Mouse (Mus musculus) neutrophil, adult 59 days (primary cell): ENCODE results near the gene Bcl6b. TPM values are rescaled to one million over a fixed set of nuclear protein-coding genes. Genes with fewer than 3 reads are reported as not detected.

ENCODE experiments used
- total RNA-seq, 2 experiments: library from RNA; stranded (reverse); gene quantifications; 1 replicate in 1 of 2; 2 replicates in 1 of 2; pipeline ENCODE4 v1.2.4; 2023

Gene Bcl6b
- under 1 TPM in 1 of 2 experiments, not detected in 1; 0.13 TPM for total RNA-seq

DNA sequence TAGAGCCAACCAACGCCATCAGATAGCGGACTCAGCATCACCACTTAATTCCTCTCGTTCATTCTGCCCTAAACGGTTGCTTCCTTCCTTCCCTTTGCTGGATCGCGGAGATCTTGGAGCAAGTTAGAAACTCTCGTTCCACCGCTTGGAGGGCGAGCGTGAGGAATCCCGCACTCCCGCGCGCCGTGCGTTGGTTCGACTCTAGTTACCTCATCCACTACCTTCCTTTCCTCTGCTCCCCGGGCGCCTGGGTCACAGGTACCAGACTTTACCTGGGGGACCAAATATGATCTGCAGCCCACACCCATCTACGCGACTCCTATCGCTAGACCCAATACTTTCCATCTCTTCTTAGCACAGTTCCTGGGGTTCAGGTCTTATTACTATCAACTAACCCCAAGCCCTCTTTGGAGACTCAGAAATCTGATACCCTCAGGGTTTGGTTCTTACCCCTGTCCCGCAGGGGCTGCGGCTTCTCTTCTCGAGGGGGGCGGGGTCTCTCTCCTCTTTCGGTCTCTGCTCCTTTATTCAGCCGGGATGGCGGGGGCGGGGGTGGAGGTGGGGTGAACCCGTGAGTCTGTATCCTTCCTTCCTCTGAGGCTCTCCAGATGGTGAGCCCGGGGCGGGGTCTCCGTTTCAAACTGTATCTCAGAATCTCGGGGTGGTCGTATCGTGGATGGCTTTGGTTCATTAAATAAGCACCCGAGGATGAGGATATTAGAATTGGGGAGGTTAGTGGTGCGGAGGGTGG, at the start of gene Bcl6b:
Bcl6b (minus strand) TSS at position 539 of the 751 bp plus-strand sequence.

DNA sequence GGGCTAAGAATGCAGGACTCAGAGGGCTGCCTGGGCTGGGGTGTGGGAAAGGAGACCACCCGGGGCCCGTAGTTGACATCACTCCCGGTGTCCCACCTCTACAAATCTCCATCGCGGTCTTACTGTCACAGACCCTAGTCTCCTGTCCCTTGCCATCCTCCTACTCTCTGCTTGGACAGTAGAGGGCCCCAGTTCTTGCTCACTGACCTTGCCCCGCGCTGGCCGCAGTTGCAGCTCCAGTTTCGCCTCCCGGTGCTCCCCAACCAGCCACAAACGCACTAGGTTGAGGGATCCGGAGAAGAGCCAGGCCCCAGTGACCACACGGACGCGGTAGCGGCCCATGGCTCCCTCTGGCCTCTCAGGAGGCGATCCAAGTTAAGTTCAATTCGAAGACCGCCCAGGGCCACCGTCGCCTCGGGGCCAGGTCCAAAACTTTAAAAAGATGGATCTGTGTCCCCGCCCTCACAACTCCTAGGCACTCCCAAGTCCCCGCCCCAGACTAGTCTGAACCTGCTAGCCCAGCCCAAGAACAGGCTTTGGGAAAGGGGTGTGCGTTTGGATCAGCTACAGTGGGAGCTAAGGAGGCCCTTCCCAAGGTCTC, 25.4 kb upstream of the Bcl6b start, which contains the start of gene Alox12:
Alox12 (minus strand) TSS at position 423 of the 601 bp plus-strand sequence.

GRCm38 (mm10) chr11:70239541-70240279, 10.1 kb upstream of the Bcl6b start, which contains the start of the genes Gm21988 and Rnasek:
Gm21988 (minus strand) TSS chr11:70239830.
Rnasek (minus strand) TSS chr11:70239842.

DNA sequence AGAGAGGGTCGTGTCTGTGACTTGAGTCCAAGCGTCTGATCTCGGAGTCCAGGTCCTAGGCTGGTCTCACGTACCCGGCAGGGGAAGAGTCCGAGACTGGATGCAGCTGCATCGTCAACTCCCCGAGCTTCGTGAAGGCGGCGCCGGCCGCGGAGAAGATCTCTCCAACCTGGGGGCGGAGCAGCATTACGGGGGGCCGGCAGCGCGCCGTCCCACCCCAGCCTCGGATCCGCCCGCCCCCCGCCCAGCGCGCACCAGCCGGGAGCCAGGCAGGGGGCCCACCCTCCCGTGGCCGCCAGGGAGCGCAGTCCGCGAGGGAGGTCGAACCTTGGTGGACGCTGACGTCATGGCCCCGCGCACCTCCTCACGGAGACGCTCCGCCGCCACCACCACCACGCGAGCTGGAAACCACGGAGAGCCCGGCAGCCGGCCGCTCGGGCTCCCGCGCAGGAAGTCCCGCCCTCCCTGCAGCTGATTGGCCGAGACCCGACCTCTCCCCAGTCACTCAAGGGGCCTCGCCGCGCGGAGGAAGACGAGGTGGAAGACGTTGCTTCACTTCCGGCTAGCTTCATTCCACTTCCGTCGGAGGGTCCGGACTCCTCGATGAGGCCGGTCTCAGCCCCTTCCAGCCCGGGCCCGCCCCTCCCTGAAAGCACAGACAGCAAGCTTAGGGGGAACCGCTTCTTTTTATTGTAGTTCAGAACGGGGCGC, 8.0 kb upstream of the Bcl6b start, which contains the start of gene 0610010K14Rik:
0610010K14Rik (minus strand) TSS at position 458 of the 711 bp plus-strand sequence.

DNA sequence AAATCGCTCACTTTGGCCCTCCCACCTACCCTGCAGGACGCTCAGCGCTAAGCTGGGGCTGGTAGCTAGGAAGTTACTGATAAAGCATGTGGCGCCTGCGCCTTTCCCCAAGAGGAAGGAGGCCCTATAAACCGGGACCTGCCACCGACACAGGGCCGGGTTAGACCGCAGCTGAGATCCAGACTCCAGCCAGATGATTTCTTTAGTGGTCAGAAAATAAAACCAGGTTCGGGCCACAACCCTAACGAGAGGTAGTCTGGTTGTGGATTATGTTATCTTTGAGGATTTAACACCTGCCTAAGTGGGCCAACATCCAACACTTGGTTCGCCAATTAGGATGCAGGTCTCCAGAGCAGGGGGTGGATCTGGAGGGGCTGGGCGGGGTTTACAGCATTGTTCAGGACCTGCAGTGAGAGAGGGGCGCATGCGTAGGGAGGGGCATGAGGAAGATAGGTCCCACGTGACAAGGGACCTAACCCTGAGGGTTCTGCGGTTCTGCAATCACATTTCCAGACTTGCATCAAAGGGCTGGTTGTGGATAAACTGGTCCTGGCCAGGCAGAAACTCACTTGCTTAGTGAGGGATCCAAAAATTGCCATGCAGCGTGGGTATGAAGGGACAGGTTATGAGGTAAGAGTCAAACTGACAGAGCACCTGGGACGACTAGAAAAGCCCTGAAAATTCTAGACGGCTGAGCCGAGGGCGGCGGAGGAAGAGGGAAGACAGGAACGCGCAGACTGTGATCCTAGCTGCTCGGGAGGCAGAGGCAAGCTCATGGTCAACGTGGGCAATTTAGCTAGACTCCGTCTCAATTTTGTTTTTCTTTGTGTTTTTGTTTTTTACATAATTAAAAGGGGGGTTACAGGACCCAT, 8.6 kb downstream of the Bcl6b start, which contains the start of gene Slc16a13:
Slc16a13 (minus strand) TSS at position 334 of the 872 bp plus-strand sequence.

DNA sequence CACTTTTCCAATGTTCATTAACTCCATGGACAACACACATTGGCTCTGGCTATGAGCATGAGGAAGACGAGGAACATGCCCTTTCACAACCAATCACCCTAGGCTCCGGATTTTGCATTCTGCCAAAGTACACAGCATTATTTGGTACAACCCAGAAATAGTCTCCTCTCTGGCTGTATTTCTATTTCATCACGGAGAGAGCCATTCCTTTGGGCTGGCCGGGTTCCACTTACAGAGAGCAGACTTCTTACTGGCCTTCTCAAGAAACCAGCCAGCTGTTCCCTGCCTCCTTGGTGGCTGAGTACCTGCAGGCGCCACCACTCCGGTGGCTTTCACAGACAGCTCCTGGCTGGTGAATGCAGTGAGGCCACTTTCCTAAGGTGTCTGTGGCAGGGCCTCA, 17.2 kb downstream of the Bcl6b start, which contains the start of gene Slc16a11:
Slc16a11 (plus strand) TSS at position 330 of the 400 bp plus-strand sequence.

Other genes starting within 250 kb of the Bcl6b start
- gene Ctdnep1, start 248.6 kb downstream of the Bcl6b start, total RNA-seq = 10 to 100 TPM; 65.2 to 68.4 TPM
- gene Elp5, start 247.3 kb downstream of the Bcl6b start, total RNA-seq = 10 to 100 TPM; 25.3 to 27.8 TPM
- 100 to 1,000 TPM; 537 TPM for gene Gabarap, start 238.7 kb downstream of the Bcl6b start, total RNA-seq
- gene Phf23, start 234.0 kb downstream of the Bcl6b start, total RNA-seq = 10 to 100 TPM; 43.3 to 47.1 TPM
- gene Dvl2, start 229.2 kb downstream of the Bcl6b start, total RNA-seq = 10 to 100 TPM; 17.5 to 21.4 TPM
- 10 to 100 TPM; 34.6 to 40.2 TPM for gene Acadvl, start 214.4 kb downstream of the Bcl6b start, total RNA-seq
- gene Dlg4, start 212.9 kb downstream of the Bcl6b start, total RNA-seq = 1 to 10 TPM; 5.7 to 6.7 TPM
- gene Asgr1, start 175.7 kb downstream of the Bcl6b start, total RNA-seq = not detected
- gene Asgr2, start 137.2 kb downstream of the Bcl6b start, total RNA-seq = under 1 TPM in 1 of 2 experiments, not detected in 1; 0.42 TPM
- gene Mgl2, start 99.5 kb downstream of the Bcl6b start, total RNA-seq = 10 to 100 TPM; 11.4 to 12.2 TPM
- 10 to 100 TPM; 13.5 to 18.3 TPM for gene Clec10a, start 73.6 kb downstream of the Bcl6b start, total RNA-seq
- gene Slc16a11, start 17.0 kb downstream of the Bcl6b start, total RNA-seq = not detected
- gene Slc16a13, start 8.7 kb downstream of the Bcl6b start, total RNA-seq = 1 to 10 TPM; 1.3 to 1.7 TPM
- 10 to 100 TPM; 39.0 to 42.3 TPM for gene 0610010K14Rik, start 8.1 kb upstream of the Bcl6b start, total RNA-seq
- 1 to 10 TPM; 3.8 to 6.1 TPM for gene Gm21988, start 10.0 kb upstream of the Bcl6b start, total RNA-seq
- gene Rnasek, start 10.0 kb upstream of the Bcl6b start, total RNA-seq = 100 to 1,000 TPM; 105 to 118 TPM
- gene Alox12, start 25.6 kb upstream of the Bcl6b start, total RNA-seq = under 1 TPM; 0.33 to 0.60 TPM
- gene Alox12e, start 92.8 kb upstream of the Bcl6b start, total RNA-seq = under 1 TPM; 0.35 to 0.62 TPM
- gene Alox15, start 122.2 kb upstream of the Bcl6b start, total RNA-seq = 10 to 100 TPM in 1 of 2 experiments, 1 to 10 TPM in 1; 6.2 to 13.0 TPM
- 10 to 100 TPM; 15.8 to 16.2 TPM for gene Pelp1, start 180.2 kb upstream of the Bcl6b start, total RNA-seq
- 100 to 1,000 TPM; 841 to 909 TPM for gene Arrb2, start 202.8 kb upstream of the Bcl6b start, total RNA-seq
- gene Med11, start 222.1 kb upstream of the Bcl6b start, total RNA-seq = 10 to 100 TPM; 23.3 to 28.4 TPM
- under 1 TPM; 0.16 to 0.44 TPM for gene Zmynd15, start 229.6 kb upstream of the Bcl6b start, total RNA-seq
- 1 to 10 TPM; 1.5 to 1.9 TPM for gene Cxcl16, start 230.2 kb upstream of the Bcl6b start, total RNA-seq